Mouse (Mus musculus) NIH3T3 (cell line): ENCODE measurements around the gene Socs7.
A peak's percentile ranks its signal among the peaks of the same experiment; 100 is the strongest.

Source experiments
- DNase-seq: peaks from one replicate; pipeline ENCODE4 v3.0.0-alpha.2; 2012; ENCODE audit warnings: low read depth

The Socs7 gene

DNA sequence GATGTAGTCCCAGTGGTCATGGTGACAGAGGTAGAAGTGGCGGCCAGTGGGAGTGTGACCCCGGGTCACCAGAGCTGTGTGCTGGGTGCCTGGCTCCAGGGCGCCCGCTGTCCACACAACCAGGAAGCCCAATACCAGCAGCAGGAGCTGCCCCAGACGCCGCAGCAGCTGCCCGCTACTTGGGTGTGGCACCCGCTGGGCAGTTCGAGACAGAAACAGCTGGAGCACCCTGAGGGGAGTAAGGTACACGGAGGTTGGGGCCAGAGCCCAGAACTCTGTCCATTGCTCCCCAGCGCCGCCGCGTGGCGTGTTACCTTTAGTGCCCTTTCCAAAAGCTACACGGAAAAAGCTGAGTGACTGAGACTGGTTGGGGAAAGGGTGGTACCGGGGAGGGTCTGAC lies 18.7 kb upstream of the Socs7 start:
- peak; percentile 39 for DNase-seq

- DNase-seq, result no peak
Observed at GRCm38 (mm10) chr11:97345446-97345845, 16.9 kb upstream of the Socs7 start.

- no peak for DNase-seq
Observed at GRCm38 (mm10) chr11:97346383-97346782, 16.0 kb upstream of the Socs7 start.

DNA sequence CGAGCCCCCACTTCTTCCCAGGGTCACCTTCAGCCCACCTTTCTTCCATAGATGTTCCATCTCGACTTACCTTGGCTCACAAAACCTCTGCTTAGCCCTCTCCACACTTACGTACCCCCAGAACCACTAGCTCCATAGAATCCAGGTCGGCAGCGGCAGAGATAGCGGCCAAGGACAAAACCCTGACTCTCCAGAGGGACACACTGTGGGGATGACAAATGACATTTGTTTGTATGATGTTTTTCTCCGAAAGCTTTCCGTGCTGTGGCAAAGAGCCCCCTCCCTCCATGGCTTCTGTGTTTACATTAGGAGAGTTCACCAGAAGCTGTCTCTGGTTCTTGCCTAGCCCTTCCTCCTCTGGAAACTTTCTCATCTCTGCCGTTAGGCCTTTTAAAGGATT lies 15.1 kb upstream of the Socs7 start:
- DNase-seq, result no peak

DNA sequence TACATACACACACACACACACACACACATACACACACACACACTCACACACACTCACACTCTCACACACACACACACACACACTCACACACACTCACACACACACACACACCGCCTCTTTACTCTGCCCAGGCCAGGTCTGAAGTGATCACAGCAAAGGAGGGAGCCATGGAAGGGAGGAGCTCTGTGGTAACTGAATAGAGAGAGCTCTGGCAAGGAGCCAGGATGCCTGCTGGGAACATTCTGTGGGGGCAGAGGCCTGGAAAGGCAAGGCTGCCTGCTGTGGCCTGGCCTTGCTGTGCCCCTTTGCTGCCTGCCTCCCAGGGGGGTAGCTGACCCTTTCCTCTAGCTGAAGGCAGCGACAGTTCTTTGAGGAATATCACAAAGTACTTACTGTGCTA lies 12.3 kb upstream of the Socs7 start:
- DNase-seq, result peak; percentile 89

- DNase-seq, result no peak
Observed at GRCm38 (mm10) chr11:97352027-97352684, 10.2 kb upstream of the Socs7 start, which contains the start of gene Gpr179. Gene Gpr179, minus strand, starts transcription at chr11:97352077.

GRCm38 (mm10) chr11:97352935-97353597 lies 9.3 kb upstream of the Socs7 start:
- no peak for DNase-seq

DNA sequence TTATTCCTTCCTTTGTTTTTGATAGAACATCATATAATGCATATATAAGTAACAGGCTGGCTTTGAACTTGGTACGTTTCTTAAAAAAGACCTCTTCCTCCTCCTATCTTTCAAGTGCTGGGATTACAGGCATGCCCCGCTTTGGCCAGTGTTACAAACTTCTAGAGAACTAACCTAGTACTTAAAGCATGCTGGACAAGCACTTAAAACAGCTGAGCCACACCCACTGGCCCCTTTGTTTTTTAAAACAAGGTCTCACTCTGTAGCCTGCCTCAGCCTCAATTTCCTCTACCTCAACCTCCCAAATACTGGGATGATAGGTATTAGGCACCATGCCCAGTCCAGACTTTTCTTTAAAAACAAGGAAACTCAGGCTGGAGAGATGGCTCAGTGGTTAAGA lies 7.7 kb upstream of the Socs7 start:
- no peak for DNase-seq

DNA sequence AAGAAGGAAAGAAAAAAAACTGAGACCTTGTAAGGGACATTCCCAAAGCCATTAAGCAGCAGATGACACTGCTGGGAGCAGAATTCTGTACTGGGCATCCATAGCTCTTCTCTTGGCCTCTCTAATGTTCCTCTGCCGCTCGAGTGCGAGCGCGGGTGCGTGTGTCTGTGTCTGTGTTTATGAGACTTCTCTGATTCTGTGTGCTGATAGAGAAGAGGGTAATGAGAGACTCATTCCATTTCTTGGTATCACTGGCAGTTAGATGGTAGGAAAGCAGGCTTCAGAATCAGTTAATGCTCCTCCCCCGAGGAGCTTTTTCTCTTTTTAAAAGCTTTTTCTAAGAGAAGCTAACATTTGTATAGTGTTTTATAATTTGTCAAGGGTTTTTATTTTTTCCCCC lies 7.1 kb upstream of the Socs7 start:
- DNase-seq, result no peak

- peak; percentile 95 for DNase-seq
Observed at GRCm38 (mm10) chr11:97357663-97358062, 4.7 kb upstream of the Socs7 start.

DNA sequence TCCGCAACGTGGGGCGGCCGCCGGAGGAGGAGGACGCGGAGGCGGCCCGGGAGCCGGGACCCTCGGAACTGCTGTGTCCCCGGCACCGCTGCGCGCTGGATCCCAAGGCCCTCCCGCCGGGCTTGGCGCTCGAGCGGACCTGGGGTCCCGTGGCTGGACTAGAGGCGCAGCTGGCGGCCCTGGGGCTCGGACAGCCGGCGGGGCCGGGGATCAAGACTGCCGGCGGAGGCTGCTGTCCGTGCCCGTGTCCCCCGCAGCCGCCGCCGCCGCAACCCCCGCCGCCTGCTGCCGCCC lies 245 bp downstream of the Socs7 start:
- DNase-seq, result no peak

DNA sequence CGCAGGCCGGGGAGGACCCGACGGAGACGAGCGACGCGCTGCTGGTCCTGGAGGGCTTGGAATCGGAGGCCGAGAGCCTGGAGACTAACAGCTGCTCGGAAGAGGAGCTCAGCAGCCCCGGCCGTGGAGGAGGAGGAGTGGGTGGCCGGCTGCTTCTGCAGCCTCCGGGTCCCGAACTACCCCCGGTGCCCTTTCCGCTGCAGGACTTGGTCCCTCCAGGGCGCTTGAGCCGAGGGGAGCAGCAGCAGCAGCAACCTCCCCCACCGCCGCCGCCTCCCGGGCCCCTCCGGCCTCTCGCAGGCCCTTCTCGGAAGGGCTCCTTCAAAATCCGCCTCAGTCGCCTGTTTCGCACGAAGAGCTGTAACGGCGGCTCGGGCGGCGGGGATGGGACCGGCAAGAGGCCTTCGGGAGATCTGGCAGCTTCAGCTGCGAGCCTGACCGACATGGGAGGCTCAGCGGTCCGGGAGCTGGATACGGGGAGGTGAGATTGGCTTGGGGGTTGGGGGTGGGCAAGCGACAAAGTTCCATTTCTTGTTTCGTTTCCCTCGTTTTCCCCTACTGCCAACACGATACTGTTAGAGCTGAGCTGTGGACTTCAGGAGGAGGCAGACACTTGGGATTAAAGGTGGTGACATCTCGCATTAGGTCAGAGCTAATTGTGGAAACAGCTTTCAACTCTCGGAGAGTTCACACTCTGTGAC lies 742 bp downstream of the Socs7 start:
- peak; percentile 50 for DNase-seq

- DNase-seq, result peak; percentile 45
Observed at GRCm38 (mm10) chr11:97363644-97363995, 1.3 kb downstream of the Socs7 start.

DNA sequence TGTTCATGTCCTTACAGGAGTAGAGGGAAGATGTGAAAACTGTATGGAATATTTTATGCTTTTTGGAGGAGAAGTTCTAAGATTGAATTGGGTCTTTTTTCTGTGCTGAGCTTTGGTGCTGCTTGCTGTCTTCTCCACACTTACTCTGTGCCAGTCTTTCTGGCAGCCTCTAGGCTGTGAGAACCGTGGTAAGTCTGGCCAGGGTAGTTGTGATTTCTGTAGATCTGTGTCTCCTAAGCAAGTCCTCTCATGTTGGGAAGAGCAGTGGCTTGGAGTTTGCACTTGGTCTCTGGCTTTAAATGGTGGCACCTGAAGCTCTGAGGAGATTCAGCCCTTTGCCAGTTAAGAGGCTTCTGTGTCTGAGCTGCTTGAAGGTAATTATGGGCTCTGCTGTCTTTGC lies 3.2 kb downstream of the Socs7 start:
- DNase-seq, result no peak

- no peak for DNase-seq
Observed at GRCm38 (mm10) chr11:97368501-97368900, 6.2 kb downstream of the Socs7 start.

- DNase-seq, result no peak
Observed at GRCm38 (mm10) chr11:97370329-97371091, 8.2 kb downstream of the Socs7 start.

GRCm38 (mm10) chr11:97372159-97372864 lies 10.0 kb downstream of the Socs7 start:
- no peak for DNase-seq

GRCm38 (mm10) chr11:97373402-97373801 lies 11.1 kb downstream of the Socs7 start:
- DNase-seq, result no peak

GRCm38 (mm10) chr11:97380036-97380435 lies 17.7 kb downstream of the Socs7 start:
- DNase-seq, result no peak

DNA sequence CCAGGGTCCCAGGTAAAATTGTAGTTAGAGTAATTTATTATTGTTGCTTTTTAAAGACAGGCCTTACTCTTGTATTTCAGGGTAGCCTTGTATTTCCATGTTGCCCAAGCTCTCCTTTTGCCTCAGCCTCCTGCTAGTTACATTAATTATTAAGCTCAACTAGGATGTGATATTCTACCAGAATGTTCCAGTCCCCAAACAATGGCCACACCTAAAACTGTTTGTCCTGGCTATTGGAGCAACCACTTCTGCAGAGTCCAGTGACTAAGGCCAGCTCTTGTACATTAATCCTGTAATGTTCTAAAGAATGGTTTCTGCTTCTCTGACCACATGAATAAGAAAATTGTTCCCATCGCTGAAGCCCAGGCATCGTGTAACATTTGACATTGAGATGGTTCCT lies 20.7 kb downstream of the Socs7 start:
- DNase-seq, result no peak

GRCm38 (mm10) chr11:97383764-97384163 lies 21.4 kb downstream of the Socs7 start:
- no peak for DNase-seq

DNA sequence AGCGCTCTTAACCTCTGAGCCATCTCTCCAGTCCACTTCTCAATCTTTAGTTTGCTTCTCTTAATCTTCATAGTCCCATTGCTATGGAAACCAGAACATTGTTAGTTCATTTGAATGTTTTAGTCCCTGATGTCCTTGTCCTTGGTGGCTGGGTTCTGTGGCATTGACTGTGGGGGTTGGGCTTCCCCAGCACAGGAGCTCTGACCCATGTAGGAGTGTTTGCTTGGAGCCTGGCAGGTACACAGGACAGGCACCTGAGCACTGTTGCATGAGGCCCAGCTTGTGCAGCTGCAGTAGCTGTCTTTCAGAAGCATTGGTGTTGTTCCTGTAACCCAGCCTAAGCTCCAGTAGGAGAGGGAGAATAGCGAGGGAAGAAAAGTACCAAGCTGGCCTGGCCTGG lies 25.5 kb downstream of the Socs7 start:
- no peak for DNase-seq
